Mouse (Mus musculus) intestine, postnatal 0 days (tissue): Measurements from ENCODE around the gene Fstl5. TPM values are rescaled to one million over a fixed set of nuclear protein-coding genes. Genes with fewer than 3 reads are reported as not detected.

Experiments used
- ATAC-seq: fragments of 200-750 bp; cut with Nextera tagmentation; 2 replicates; pipeline ENCODE4 v1.8.0; 2017; ENCODE audit warnings: mild to moderate bottlenecking, moderate TSS enrichment, moderate library complexity
- H3K27ac ChIP-seq: fragments of 300-500 bp; sonication (generic); 2 replicates; pipeline ENCODE4 v1.5.1; 2014; ENCODE audit warnings: mild to moderate bottlenecking, low read depth, low read length, moderate library complexity
- H3K27me3 ChIP-seq: fragments of 300-500 bp; sonication (generic); replicated peaks from 2 replicates; pipeline ENCODE4 v1.6.1; 2014; ENCODE audit warnings: low read length, mixed read lengths; ENCODE audit not compliant: control insufficient read depth, insufficient read depth
- H3K36me3 ChIP-seq: fragments of 300-500 bp; sonication (generic); 2 replicates; pipeline ENCODE4 v1.6.1; 2014; ENCODE audit warnings: mild to moderate bottlenecking, moderate library complexity; ENCODE audit not compliant: control insufficient read depth, insufficient read depth
- H3K4me1 ChIP-seq: fragments of 300-500 bp; sonication (generic); replicated peaks from 2 replicates; pipeline ENCODE4 v1.6.1; 2014; ENCODE audit warnings: antibody characterized with exemption, low read length, mixed read lengths; ENCODE audit not compliant: control insufficient read depth, insufficient read depth
- H3K4me2 ChIP-seq: fragments of 300-500 bp; sonication (generic); replicated peaks from 2 replicates; pipeline ENCODE4 v1.6.1; 2014; ENCODE audit warnings: low read depth, mild to moderate bottlenecking, moderate library complexity
- H3K4me3 ChIP-seq: fragments of 300-500 bp; sonication (generic); 2 replicates; pipeline ENCODE4 v1.5.1; 2014; ENCODE audit warnings: low read depth, low read length
- H3K9ac ChIP-seq: fragments of 300-500 bp; sonication (generic); 2 replicates; pipeline ENCODE4 v1.6.1; 2014; ENCODE audit warnings: mild to moderate bottlenecking, low read depth, low read length
- H3K9me3 ChIP-seq: fragments of 300-500 bp; sonication (generic); 2 replicates; pipeline ENCODE4 v1.6.1; 2016; ENCODE audit warnings: mixed run types; ENCODE audit not compliant: control insufficient read depth
- CTCF ChIP-seq: sonication (generic); IDR thresholded peaks from 2 replicates; pipeline ENCODE4 v1.5.1; 2016; ENCODE audit warnings: low read depth, mild to moderate bottlenecking, control low read depth, antibody characterized with exemption, moderate library complexity
- WGBS: fragments of 180-500 bp; shearing (Covaris S2); extraction: QIAGEN DNeasy Blood & Tissue Kit; methylation state at CpG from one replicate; pipeline ENCODE4 v1.1.7; 2014; 5-methylcytosine and 5-hydroxymethylcytosine counted together
- polyA plus RNA-seq: library from polyadenylated mRNA; unstranded; fragments of >200 nt; fragmentation: Nextera tagmentation; extraction: Ambion mirVana; gene quantifications from 2 replicates; pipeline ENCODE4 v1.2.1, GENCODE M21; 2015

The Fstl5 gene
- polyA plus RNA-seq, 1 experiment from 2014 or later = 1.9 TPM

- no peaks in the 10 kb centered on the region for H3K9me3 ChIP-seq
- no peaks in the 10 kb centered on the region for H3K27me3 ChIP-seq
- H3K4me1 ChIP-seq = no peaks in the 10 kb centered on the region
- ATAC-seq = no peak
- no peak overlapping the region for H3K4me3 ChIP-seq
- H3K9ac ChIP-seq = no peak overlapping the region
- WGBS = 87% methylated on average over 3 of the region's 3 CpGs
- no peaks in the 10 kb centered on the region for H3K36me3 ChIP-seq
- no peak for TF ChIP-seq CTCF
- no peak overlapping the region for H3K27ac ChIP-seq
- no peak overlapping the region for H3K4me2 ChIP-seq
Observed at GRCm38 (mm10) chr3:76316991-76317390, 242.9 kb downstream of the Fstl5 start.

- no peak overlapping the region for H3K4me3 ChIP-seq
- no peaks in the 10 kb centered on the region for H3K27me3 ChIP-seq
- H3K4me1 ChIP-seq = no peaks in the 10 kb centered on the region
- H3K9ac ChIP-seq = no peak overlapping the region
- 91% methylated on average over 4 of the region's 4 CpGs for WGBS
- no peaks in the 10 kb centered on the region for H3K36me3 ChIP-seq
- no peak overlapping the region for H3K4me2 ChIP-seq
- no peak for TF ChIP-seq CTCF
- no peaks in the 10 kb centered on the region for H3K9me3 ChIP-seq
- no peak for ATAC-seq
- H3K27ac ChIP-seq = no peak overlapping the region
Observed at GRCm38 (mm10) chr3:76319531-76319930, 245.5 kb downstream of the Fstl5 start.

- H3K9me3 ChIP-seq = no peaks in the 10 kb centered on the region
- no peak overlapping the region for H3K27ac ChIP-seq
- no peak for ATAC-seq
- no peak overlapping the region for H3K4me3 ChIP-seq
- H3K36me3 ChIP-seq = no peaks in the 10 kb centered on the region
- TF ChIP-seq CTCF = no peak
- H3K4me2 ChIP-seq = no peak overlapping the region
- H3K4me1 ChIP-seq = no peaks in the 10 kb centered on the region
- H3K9ac ChIP-seq = no peak overlapping the region
- H3K27me3 ChIP-seq = no peaks in the 10 kb centered on the region
- 88% methylated on average over 1 of the region's 1 CpGs for WGBS
Observed at GRCm38 (mm10) chr3:76322431-76322830, 248.4 kb downstream of the Fstl5 start.

GRCm38 (mm10) chr3:76336922-76337321, 262.9 kb downstream of the Fstl5 start:
- no peak overlapping the region for H3K27ac ChIP-seq
- no peaks in the 10 kb centered on the region for H3K36me3 ChIP-seq
- no peak overlapping the region for H3K4me2 ChIP-seq
- no peaks in the 10 kb centered on the region for H3K4me1 ChIP-seq
- ATAC-seq = no peak
- no peak overlapping the region for H3K9ac ChIP-seq
- no peak for TF ChIP-seq CTCF
- WGBS = 79% methylated on average over 4 of the region's 4 CpGs
- H3K4me3 ChIP-seq = no peak overlapping the region
- H3K27me3 ChIP-seq = no peaks in the 10 kb centered on the region
- no peaks in the 10 kb centered on the region for H3K9me3 ChIP-seq

GRCm38 (mm10) chr3:76367000-76367399, 292.9 kb downstream of the Fstl5 start:
- no peak for TF ChIP-seq CTCF
- Histone ChIP-seq H3K36me3 (no peaks in the 10 kb centered on the region), H3K9ac (no peak overlapping the region), H3K27ac (no peak overlapping the region), H3K4me2 (no peak overlapping the region), H3K27me3 (no peaks in the 10 kb centered on the region), H3K9me3 (0 out of 2 replicates have a peak, but pooled peaks cover 2% of the 10 kb centered on the region), H3K4me3 (no peak overlapping the region), H3K4me1 (no peaks in the 10 kb centered on the region)
- no peak for ATAC-seq

- H3K4me2 ChIP-seq = no peak overlapping the region
- no peak overlapping the region for H3K9ac ChIP-seq
- H3K36me3 ChIP-seq = no peaks in the 10 kb centered on the region
- no peaks in the 10 kb centered on the region for H3K27me3 ChIP-seq
- no peak overlapping the region for H3K27ac ChIP-seq
- no peaks in the 10 kb centered on the region for H3K4me1 ChIP-seq
- TF ChIP-seq CTCF = no peak
- H3K4me3 ChIP-seq = no peak overlapping the region
- 91% methylated on average over 4 of the region's 4 CpGs for WGBS
- H3K9me3 ChIP-seq = 0 out of 2 replicates have a peak, but pooled peaks cover 2% of the 10 kb centered on the region
- no peak for ATAC-seq
Observed at GRCm38 (mm10) chr3:76369910-76370309, 295.8 kb downstream of the Fstl5 start.

GRCm38 (mm10) chr3:76428775-76429372, 354.8 kb downstream of the Fstl5 start:
- H3K9ac ChIP-seq = no peak overlapping the region
- no peaks in the 10 kb centered on the region for H3K9me3 ChIP-seq
- WGBS = 91% methylated on average over 6 of the region's 6 CpGs
- ATAC-seq = no peak
- no peaks in the 10 kb centered on the region for H3K27me3 ChIP-seq
- H3K4me3 ChIP-seq = no peak overlapping the region
- no peak for TF ChIP-seq CTCF
- no peak overlapping the region for H3K27ac ChIP-seq
- no peaks in the 10 kb centered on the region for H3K36me3 ChIP-seq
- H3K4me1 ChIP-seq = no peaks in the 10 kb centered on the region
- H3K4me2 ChIP-seq = no peak overlapping the region
